Mouse (Mus musculus) heart, postnatal 0 days (tissue): Measurements from ENCODE around the gene Wfdc6a. TPM values are rescaled to one million over a fixed set of nuclear protein-coding genes. Genes with fewer than 3 reads are reported as not detected.
"Not testable (repeated sequence)": the region's sequence is repeated elsewhere in the genome, so short reads cannot be mapped to it uniquely, and the experiment has no call there.

Source experiments
- ATAC-seq: fragments of 200-750 bp; cut with Nextera tagmentation; 2 replicates; pipeline ENCODE4 v1.8.0; 2017; ENCODE audit warnings: low read depth, moderate number of reproducible peaks, moderate library complexity; ENCODE audit not compliant: insufficient read depth
- DNase-seq: peaks from one replicate; pipeline ENCODE4 v3.0.0-alpha.2; 2016; ENCODE audit warnings: low spot score
- H3K27ac ChIP-seq: fragments of 300-500 bp; sonication (generic); 2 replicates; pipeline ENCODE4 v1.5.1; 2014; ENCODE audit warnings: low read depth, mild to moderate bottlenecking
- H3K27me3 ChIP-seq: fragments of 300-500 bp; sonication (generic); 2 replicates; pipeline ENCODE4 v1.6.1; 2014; ENCODE audit warnings: low read length, mixed read lengths; ENCODE audit not compliant: control insufficient read depth, insufficient read depth
- H3K36me3 ChIP-seq: fragments of 300-500 bp; sonication (generic); replicated peaks from 2 replicates; pipeline ENCODE4 v1.6.1; 2014; ENCODE audit warnings: low read length, mixed read lengths; ENCODE audit not compliant: control insufficient read depth, insufficient read depth
- H3K4me1 ChIP-seq: fragments of 300-500 bp; sonication (generic); 2 replicates; pipeline ENCODE4 v1.6.1; 2014; ENCODE audit warnings: antibody characterized with exemption; ENCODE audit not compliant: control insufficient read depth, insufficient read depth
- H3K4me2 ChIP-seq: fragments of 300-500 bp; sonication (generic); 2 replicates; pipeline ENCODE4 v1.6.1; 2014; ENCODE audit warnings: low read depth, mild to moderate bottlenecking, low read length, moderate library complexity
- H3K4me3 ChIP-seq: fragments of 300-500 bp; sonication (generic); 2 replicates; pipeline ENCODE4 v1.5.1; 2014; ENCODE audit warnings: low read depth, low read length
- H3K9ac ChIP-seq: fragments of 300-500 bp; sonication (generic); replicated peaks from 2 replicates; pipeline ENCODE4 v1.6.1; 2014; ENCODE audit warnings: low read depth, low read length, mixed read lengths
- H3K9me3 ChIP-seq: fragments of 300-500 bp; sonication (generic); replicated peaks from 2 replicates; pipeline ENCODE4 v1.6.1; 2016; ENCODE audit warnings: low read length; ENCODE audit not compliant: control insufficient read depth
- CTCF ChIP-seq: IDR thresholded peaks from 2 replicates; pipeline ENCODE4 v1.5.1; 2016; ENCODE audit warnings: antibody characterized with exemption, control low read depth, low read depth
- EP300 ChIP-seq: IDR thresholded peaks from 2 replicates; pipeline ENCODE4 v1.6.1; 2016; ENCODE audit warnings: antibody characterized with exemption, low read depth
- WGBS: fragments of 180-500 bp; shearing (Covaris S2); extraction: QIAGEN DNeasy Blood & Tissue Kit; methylation state at CpG from one replicate; pipeline ENCODE4 v1.1.7; 2014; 5-methylcytosine and 5-hydroxymethylcytosine counted together
- polyA plus RNA-seq: library from polyadenylated mRNA; unstranded; fragments of >200 nt; fragmentation: Nextera tagmentation; extraction: Ambion mirVana; gene quantifications from 2 replicates; pipeline ENCODE4 v1.2.1, GENCODE M21; 2015
- total RNA-seq: library from RNA; depleted of rRNA; stranded (reverse); fragments of >200 nt; gene quantifications from 2 replicates; pipeline ENCODE4 v1.2.3, GENCODE M21; 2014; ENCODE audit warnings: low replicate concordance; rRNA removed

The Wfdc6a gene
- not detected in 2 replicates for total RNA-seq
- 0.25 and 0.30 TPM in 2 replicates for polyA plus RNA-seq

GRCm38 (mm10) chr2:164585025-164585725, at the start of gene Wfdc6a:
Wfdc6a (minus strand) TSS chr2:164585447.
- 43% methylated on average over 13 of the region's 13 CpGs for WGBS
- not testable (repeated sequence) for H3K27ac ChIP-seq, DNase-seq, H3K9me3 ChIP-seq, H3K27me3 ChIP-seq, H3K9ac ChIP-seq, H3K36me3 ChIP-seq, H3K4me3 ChIP-seq, ATAC-seq, H3K4me1 ChIP-seq, H3K4me2 ChIP-seq

GRCm38 (mm10) chr2:164621775-164622174, 36.5 kb upstream of the Wfdc6a start:
- no peaks in the 10 kb centered on the region for H3K9me3 ChIP-seq
- TF ChIP-seq EP300 = no peak
- no peak for TF ChIP-seq CTCF
- no peak for DNase-seq
- no peak overlapping the region for H3K9ac ChIP-seq
- no peak overlapping the region for H3K4me3 ChIP-seq
- no peaks in the 10 kb centered on the region for H3K27me3 ChIP-seq
- H3K36me3 ChIP-seq = no peaks in the 10 kb centered on the region
- H3K27ac ChIP-seq = no peak overlapping the region
- H3K4me1 ChIP-seq = no peaks in the 10 kb centered on the region
- 73% methylated on average over 4 of the region's 4 CpGs for WGBS
- H3K4me2 ChIP-seq = no peak overlapping the region
- ATAC-seq = no peak

- Histone ChIP-seq H3K36me3 (no peaks in the 10 kb centered on the region), H3K4me1 (no peaks in the 10 kb centered on the region), H3K9me3 (no peaks in the 10 kb centered on the region), H3K27me3 (no peaks in the 10 kb centered on the region), H3K4me2 (no peak overlapping the region), H3K4me3 (no peak overlapping the region), H3K9ac (no peak overlapping the region), H3K27ac (no peak overlapping the region)
- TF ChIP-seq CTCF (no peak), EP300 (no peak)
- no peak for DNase-seq
- no peak for ATAC-seq
- WGBS = 64% methylated on average over 5 of the region's 5 CpGs
These were observed 33.8 kb upstream of the Wfdc6a start for GRCm38 (mm10) chr2:164619050-164619449.

GRCm38 (mm10) chr2:164615386-164615785, 30.1 kb upstream of the Wfdc6a start:
- Histone ChIP-seq H3K9me3 (no peaks in the 10 kb centered on the region), H3K9ac (no peak overlapping the region), H3K27ac (no peak overlapping the region), H3K4me1 (no peaks in the 10 kb centered on the region), H3K4me2 (no peak overlapping the region), H3K4me3 (no peak overlapping the region), H3K36me3 (no peaks in the 10 kb centered on the region), H3K27me3 (no peaks in the 10 kb centered on the region)
- WGBS = 87% methylated on average over 3 of the region's 3 CpGs
- TF ChIP-seq CTCF = no peak
- no peak for TF ChIP-seq EP300
- ATAC-seq = no peak
- DNase-seq = no peak

- H3K9ac ChIP-seq, DNase-seq, H3K4me1 ChIP-seq, ATAC-seq, H3K4me3 ChIP-seq, H3K9me3 ChIP-seq, H3K27ac ChIP-seq, H3K4me2 ChIP-seq, H3K36me3 ChIP-seq, H3K27me3 ChIP-seq: not testable (repeated sequence)
- WGBS = 44% methylated on average over 8 of the region's 8 CpGs
These were observed 28.2 kb upstream of the Wfdc6a start, which contains the start of the genes Wfdc6b and Wfdc8 for GRCm38 (mm10) chr2:164613471-164613870. Wfdc6b (plus strand) TSS chr2:164613522. Wfdc8 (minus strand) TSS chr2:164613626.

- WGBS = 63% methylated on average over 6 of the region's 6 CpGs
These were observed 23.5 kb upstream of the Wfdc6a start for GRCm38 (mm10) chr2:164608781-164609180.

More at GRCm38 (mm10) chr2:164608781-164609180, 23.5 kb upstream of the Wfdc6a start:
- Histone ChIP-seq H3K27me3 (no peaks in the 10 kb centered on the region), H3K4me3 (no peak overlapping the region), H3K36me3 (no peaks in the 10 kb centered on the region), H3K4me1 (no peaks in the 10 kb centered on the region), H3K4me2 (no peak overlapping the region), H3K9ac (no peak overlapping the region), H3K27ac (no peak overlapping the region), H3K9me3 (0 out of 2 replicates have a peak, but pooled peaks cover under 1% of the 10 kb centered on the region)
- DNase-seq (no peak), ATAC-seq (no peak)
- TF ChIP-seq CTCF = no peak
- no peak for TF ChIP-seq EP300
